Mouse (Mus musculus): ENCODE results near the gene 1810009J06Rik.
"Not testable (repeated sequence)": the region's sequence is repeated elsewhere in the genome, so short reads cannot be mapped to it uniquely, and the experiment has no call there.

GRCm38 (mm10) chr6:40999379-40999778 is 34.8 kb downstream of the 1810009J06Rik start, which contains the start of gene Gm2663:
- not testable (repeated sequence) for TF ChIP-seq CTCF, EP300 (IDR thresholded peaks at IDR 0.05)

Data from lung, postnatal 0 days (tissue).